Mouse (Mus musculus) MEL (cell line): ENCODE data around the gene Gm10577.

Experiments
- CHD2 ChIP-seq: IDR thresholded peaks from 2 replicates; pipeline ENCODE4 v1.6.1; 2011; ENCODE audit warnings: low read length, improper control_type of control experiment
- CTCF ChIP-seq, 3 experiments: IDR thresholded peaks in 2 of 3; conservative IDR thresholded peaks in 1 of 3; 2 replicates each; pipeline ENCODE4 v1.5.1; 2011 to 2012; ENCODE audit warnings: low read length in 3 of 3, low read depth in 2 of 3, mild to moderate bottlenecking in 2 of 3, improper control_type of control experiment in 1 of 3, inconsistent platforms in 1 of 3, mixed read lengths in 1 of 3, moderate library complexity in 1 of 3; ENCODE audit not compliant: control insufficient read depth in 1 of 3, insufficient read depth in 1 of 3, poor library complexity in 1 of 3, severe bottlenecking in 1 of 3
- E2F4 ChIP-seq: IDR thresholded peaks from 2 replicates; pipeline ENCODE4 v1.6.1; 2011; ENCODE audit warnings: low read depth, low read length, improper control_type of control experiment, borderline replicate concordance
- ELF1 ChIP-seq: IDR thresholded peaks from 2 replicates; pipeline ENCODE4 v1.6.1; 2014; ENCODE audit warnings: low read depth, mild to moderate bottlenecking, inconsistent platforms, low read length, improper control_type of control experiment, moderate library complexity
- GATA1 ChIP-seq: IDR thresholded peaks from 2 replicates; pipeline ENCODE4 v1.6.1; 2011; ENCODE audit warnings: low read depth, low read length, improper control_type of control experiment
- KAT2A ChIP-seq: conservative IDR thresholded peaks from 2 replicates; pipeline ENCODE4 v1.6.1; 2012; ENCODE audit warnings: low read depth, low read length, improper control_type of control experiment, inconsistent platforms
- MAX ChIP-seq: IDR thresholded peaks from 2 replicates; pipeline ENCODE4 v1.6.1; 2011; ENCODE audit warnings: low read length, improper control_type of control experiment
- NRF1 ChIP-seq: IDR thresholded peaks from 2 replicates; pipeline ENCODE4 v1.6.1; 2014; ENCODE audit warnings: low read depth, mild to moderate bottlenecking, inconsistent platforms, low read length, improper control_type of control experiment, moderate library complexity; ENCODE audit not compliant: poor library complexity, insufficient read depth, severe bottlenecking
- POLR2A ChIP-seq, 2 experiments: IDR thresholded peaks; 2 replicates each; pipeline ENCODE4 v1.6.1; 2011 to 2012; ENCODE audit warnings: low read length in 2 of 2, mild to moderate bottlenecking in 2 of 2, control low read depth in 1 of 2, improper control_type of control experiment in 1 of 2, low read depth in 1 of 2, moderate library complexity in 1 of 2; ENCODE audit not compliant: control insufficient read depth in 1 of 2, insufficient read depth in 1 of 2, poor library complexity in 1 of 2
- POLR2AphosphoS2 ChIP-seq: IDR thresholded peaks from 2 replicates; pipeline ENCODE4 v1.6.1; 2011; ENCODE audit warnings: low read length, improper control_type of control experiment
- RAD21 ChIP-seq: IDR thresholded peaks from 2 replicates; pipeline ENCODE4 v1.6.1; 2011; ENCODE audit warnings: mild to moderate bottlenecking, low read depth, low read length, improper control_type of control experiment
- TBP ChIP-seq: IDR thresholded peaks from 2 replicates; pipeline ENCODE4 v1.8.0; 2011; ENCODE audit warnings: low read depth, low read length, improper control_type of control experiment
- USF2 ChIP-seq, 2 experiments: IDR thresholded peaks; 2 replicates each; pipeline ENCODE4 v1.6.1; 2011 to 2012; ENCODE audit warnings: improper control_type of control experiment in 2 of 2, low read length in 2 of 2, borderline replicate concordance in 1 of 2, inconsistent platforms in 1 of 2, low read depth in 1 of 2, mild to moderate bottlenecking in 1 of 2; ENCODE audit not compliant: insufficient read depth in 1 of 2
- ZMIZ1 ChIP-seq: IDR thresholded peaks from 2 replicates; pipeline ENCODE4 v1.6.1; 2012; ENCODE audit warnings: low read depth, mild to moderate bottlenecking, inconsistent platforms, low read length, improper control_type of control experiment, moderate library complexity

DNA sequence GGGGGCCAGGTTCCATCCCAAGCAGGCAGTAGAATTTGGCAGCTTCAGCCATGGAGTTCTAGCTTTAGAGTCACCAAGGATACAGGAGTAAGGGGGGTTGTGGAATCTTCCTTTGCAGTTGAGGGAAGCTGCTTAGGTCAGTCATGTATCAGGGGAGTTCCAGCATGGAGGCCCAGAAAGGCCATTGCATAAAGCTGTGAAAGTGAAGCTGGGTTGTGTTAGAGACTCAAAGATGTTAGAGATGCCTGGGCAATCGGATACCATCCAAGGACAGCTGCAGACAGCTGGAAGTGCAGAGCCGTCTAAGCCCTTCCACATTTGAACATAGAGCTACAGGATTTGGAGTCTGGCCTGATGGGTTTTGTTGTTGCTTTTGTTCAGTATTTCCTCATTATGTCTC, 23.2 kb upstream of the Gm10577 start:
- no peak for TF ChIP-seq POLR2A (IDR thresholded peaks at IDR 0.05; ENCODE audit: control insufficient read depth in 1 of 2, insufficient read depth in 1 of 2, low read depth in 1 of 2, low read length in 2 of 2, poor library complexity in 1 of 2)
- TF ChIP-seq USF2 (IDR thresholded peaks at IDR 0.05; ENCODE audit: borderline replicate concordance in 1 of 2, insufficient read depth in 1 of 2, low read depth in 1 of 2, low read length in 2 of 2) = no peak
- no peak for TF ChIP-seq KAT2A
- no peak for TF ChIP-seq NRF1
- TF ChIP-seq CTCF (IDR thresholded peaks at IDR 0.05 in 2 of 3, conservative IDR thresholded peaks at IDR 0.05 in 1 of 3; ENCODE audit: control insufficient read depth in 1 of 3, insufficient read depth in 1 of 3, low read depth in 2 of 3, low read length in 3 of 3, poor library complexity in 1 of 3, severe bottlenecking in 1 of 3) = no peak
- no peak for TF ChIP-seq GATA1
- no peak for TF ChIP-seq MAX
- no peak for TF ChIP-seq CHD2
- TF ChIP-seq RAD21 = no peak
- no peak for TF ChIP-seq TBP
- no peak for TF ChIP-seq E2F4
- TF ChIP-seq ELF1 = no peak
- TF ChIP-seq POLR2AphosphoS2 = no peak
- no peak for TF ChIP-seq ZMIZ1
